Mouse (Mus musculus): ENCODE measurements at regions not wholly inside any gene's neighbourhood (a gene's known extent, or its start where the extent isn't known, plus 50 kb on each side); places are given as distances from the start of the nearest gene placed in this dataset.

DNA sequence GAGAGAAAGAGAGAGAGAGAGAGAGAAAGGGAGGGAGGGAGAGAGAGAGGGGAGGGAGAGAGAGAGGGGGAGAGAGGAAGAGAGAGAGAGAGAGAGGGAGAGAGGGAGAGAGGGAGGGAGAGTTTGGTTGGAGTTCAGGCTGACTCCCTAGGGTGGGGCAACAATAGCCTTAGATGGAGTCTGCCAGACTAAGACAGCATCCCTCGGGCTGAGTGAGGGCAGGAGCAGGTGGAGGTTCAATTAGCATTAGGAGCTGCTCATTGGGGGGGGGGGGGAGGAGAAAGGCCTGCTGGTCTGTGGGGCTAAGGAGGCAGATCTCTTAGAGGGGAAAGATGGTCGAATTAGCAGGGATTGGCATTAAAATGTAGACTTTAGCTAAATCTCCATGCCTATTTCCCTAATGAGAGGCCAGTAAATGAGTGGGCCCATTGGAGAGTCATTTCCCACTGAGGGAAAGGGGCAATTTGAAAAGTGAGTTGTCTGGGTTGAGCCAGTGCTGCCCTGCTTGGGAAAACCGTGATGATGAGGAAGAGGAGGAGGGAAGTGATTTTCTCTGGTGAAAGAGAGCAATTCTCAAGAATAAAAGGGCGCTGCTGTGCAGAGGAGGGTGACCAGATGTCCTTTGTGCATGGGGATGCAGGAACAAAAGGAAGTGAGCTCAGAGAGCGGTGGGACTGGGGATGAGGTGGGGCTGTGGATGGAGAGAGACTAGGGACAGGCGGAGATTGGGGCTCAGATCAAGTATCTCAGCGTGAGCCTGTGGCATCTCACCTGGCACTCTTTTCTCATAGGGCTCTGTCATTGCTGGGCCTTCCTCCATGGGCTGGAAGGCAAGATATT, 218.0 kb downstream of the Med10 start:
- TF ChIP-seq CTCF (IDR thresholded peaks at IDR 0.05; ENCODE audit: extremely low read depth, insufficient read length, insufficient replicate concordance, low read depth, low read length): no peak
- no peak for TF ChIP-seq POLR2A (IDR thresholded peaks at IDR 0.05; ENCODE audit: low read depth, low read length)

All from small intestine, adult 2 months (tissue).